Mouse (Mus musculus): Measurements from ENCODE around the gene Scap.

- TF ChIP-seq CTCF (IDR thresholded peaks at IDR 0.05) = no peak
- no peak for TF ChIP-seq POLR2A (IDR thresholded peaks at IDR 0.05; ENCODE audit: insufficient read depth, low read depth, low read length)
These were observed 57.8 kb downstream of the Scap start for GRCm38 (mm10) chr9:110390843-110391242.

All from heart, adult 2 months (tissue).